Mouse (Mus musculus) forebrain, embryonic 13.5 days (tissue): ENCODE results near the gene Bbc3. TPM values are rescaled to one million over a fixed set of nuclear protein-coding genes. Genes with fewer than 3 reads are reported as not detected.
"Not testable (repeated sequence)": the region's sequence is repeated elsewhere in the genome, so short reads cannot be mapped to it uniquely, and the experiment has no call there.

Source experiments
- ATAC-seq: fragments of 200-750 bp; cut with Nextera tagmentation; 2 replicates; pipeline ENCODE4 v1.8.0; 2017
- H3K27ac ChIP-seq: fragments of 300-500 bp; sonication (generic); 2 replicates; pipeline ENCODE4 v1.5.1; 2015; ENCODE audit warnings: inconsistent platforms, mild to moderate bottlenecking, moderate library complexity
- H3K27me3 ChIP-seq: fragments of 300-500 bp; sonication (generic); 2 replicates; pipeline ENCODE4 v1.6.1; 2015; ENCODE audit warnings: mild to moderate bottlenecking, inconsistent platforms
- H3K36me3 ChIP-seq: fragments of 300-500 bp; sonication (generic); 2 replicates; pipeline ENCODE4 v1.6.1; 2015; ENCODE audit warnings: mild to moderate bottlenecking, inconsistent platforms; ENCODE audit not compliant: poor library complexity, severe bottlenecking
- H3K4me1 ChIP-seq: fragments of 300-500 bp; sonication (generic); 2 replicates; pipeline ENCODE4 v1.6.1; 2015; ENCODE audit warnings: inconsistent platforms
- H3K4me2 ChIP-seq: fragments of 300-500 bp; sonication (generic); 2 replicates; pipeline ENCODE4 v1.6.1; 2015; ENCODE audit warnings: inconsistent platforms, mild to moderate bottlenecking, moderate library complexity
- H3K4me3 ChIP-seq: fragments of 300-500 bp; sonication (generic); 2 replicates; pipeline ENCODE4 v1.5.1; 2015; ENCODE audit warnings: mild to moderate bottlenecking, inconsistent platforms
- H3K9ac ChIP-seq: fragments of 300-500 bp; sonication (generic); 2 replicates; pipeline ENCODE4 v1.6.1; 2015; ENCODE audit warnings: mild to moderate bottlenecking, inconsistent platforms
- H3K9me3 ChIP-seq: fragments of 300-500 bp; sonication (generic); replicated peaks from 2 replicates; pipeline ENCODE4 v1.6.1; 2016; ENCODE audit warnings: inconsistent platforms
- whole genome bisulfite sequencing: fragments of 180-500 bp; shearing (Covaris S2); methylation state at CpG from one replicate; pipeline ENCODE4 v1.1.7; 2015; 5-methylcytosine and 5-hydroxymethylcytosine counted together
- polyA plus RNA-seq: library from polyadenylated mRNA; unstranded; fragments of >200 nt; fragmentation: Nextera tagmentation; extraction: Ambion mirVana; gene quantifications from 2 replicates; pipeline ENCODE4 v1.2.1, GENCODE M21; 2015

Bbc3 gene
- polyA plus RNA-seq, 1 experiment from 2014 or later = 12.2 TPM

DNA sequence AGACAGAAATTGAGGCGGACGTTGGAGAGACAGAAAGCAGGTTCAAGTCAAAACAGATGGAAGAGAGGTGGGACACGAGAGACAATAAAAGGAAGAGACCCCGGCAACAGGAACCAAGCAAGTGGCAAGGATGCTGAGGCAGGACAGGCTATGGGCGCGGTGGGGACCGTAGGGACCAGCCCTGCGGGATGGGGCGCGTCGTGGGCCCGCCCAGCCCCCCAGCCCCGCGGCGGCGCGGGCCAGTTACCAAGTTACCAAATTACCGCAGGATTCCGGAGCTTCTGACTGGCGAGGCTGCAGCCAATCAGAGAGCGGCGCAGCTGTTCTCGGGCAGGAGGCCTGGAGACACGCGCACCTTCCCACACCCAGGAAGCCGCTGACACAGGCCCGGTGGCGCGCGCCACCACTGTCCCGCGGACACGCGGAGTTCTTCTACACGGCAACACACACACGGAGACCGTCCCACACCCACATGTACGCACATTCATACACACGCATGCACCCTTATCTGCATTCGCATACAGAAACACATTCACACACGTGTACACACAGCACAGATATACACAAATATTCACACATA, 12.8 kb upstream of the Bbc3 start:
- peak overlapping the region; percentile 63 for H3K27ac ChIP-seq
- H3K4me2 ChIP-seq = peak overlapping the region; percentile 96
- H3K4me3 ChIP-seq = peak overlapping the region; percentile 53
- no peaks in the 10 kb centered on the region for H3K27me3 ChIP-seq
- H3K9me3 ChIP-seq = no peaks in the 10 kb centered on the region
- WGBS = 2% methylated on average over 41 of the region's 41 CpGs
- H3K36me3 ChIP-seq = no peaks in the 10 kb centered on the region
- H3K4me1 ChIP-seq = peaks cover 39% of the 10 kb centered on the region
- peak; percentile 44 for ATAC-seq
- H3K9ac ChIP-seq = peak overlapping the region; percentile 50

- H3K9ac ChIP-seq = no peak overlapping the region
- no peaks in the 10 kb centered on the region for H3K36me3 ChIP-seq
- H3K4me3 ChIP-seq = peak overlapping the region; percentile 53; the same call in 1 of the 2 replicates
- no peak overlapping the region for H3K27ac ChIP-seq
- H3K4me1 ChIP-seq = peaks cover 39% of the 10 kb centered on the region
- no peak for ATAC-seq
- no peaks in the 10 kb centered on the region for H3K9me3 ChIP-seq
- H3K27me3 ChIP-seq = no peaks in the 10 kb centered on the region
- H3K4me2 ChIP-seq = peak overlapping the region; percentile 96
- 25% methylated on average over 2 of the region's 2 CpGs for WGBS
Measured at GRCm38 (mm10) chr7:16296146-16296545, 12.0 kb upstream of the Bbc3 start.

- no peaks in the 10 kb centered on the region for H3K9me3 ChIP-seq
- ATAC-seq = no peak
- H3K4me2 ChIP-seq = peak overlapping the region; percentile 96
- no peaks in the 10 kb centered on the region for H3K27me3 ChIP-seq
- no peaks in the 10 kb centered on the region for H3K36me3 ChIP-seq
- H3K9ac ChIP-seq = peak overlapping the region; percentile 58
- peaks cover 39% of the 10 kb centered on the region for H3K4me1 ChIP-seq
- WGBS = under 1% methylated on average over 15 of the region's 22 CpGs
- H3K27ac ChIP-seq = no peak overlapping the region
- H3K4me3 ChIP-seq = peak overlapping the region; percentile 39
Measured at GRCm38 (mm10) chr7:16296766-16297390, 11.3 kb upstream of the Bbc3 start.

DNA sequence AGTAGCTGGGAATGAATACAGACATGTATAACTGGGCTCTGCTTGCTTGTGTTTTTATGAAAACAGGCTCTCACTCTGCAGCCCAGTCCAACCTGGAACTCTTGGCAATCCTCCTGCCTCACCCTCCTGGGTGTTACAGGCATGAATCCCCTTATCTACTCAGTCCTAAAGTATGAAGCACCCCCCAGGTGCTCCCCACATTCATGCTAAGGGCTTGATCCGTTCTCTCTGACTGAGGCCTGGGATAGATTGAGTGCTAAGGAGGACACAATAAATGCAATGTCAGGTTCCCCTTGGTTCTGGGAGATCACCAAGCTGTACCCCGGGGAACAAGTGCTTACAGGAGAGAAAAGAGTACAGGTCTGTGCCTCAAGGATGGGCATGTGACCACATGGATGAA, 10.6 kb upstream of the Bbc3 start:
- Histone ChIP-seq H3K9ac (no peak overlapping the region), H3K36me3 (no peaks in the 10 kb centered on the region), H3K4me1 (peaks cover 39% of the 10 kb centered on the region), H3K4me2 (0 out of 2 replicates have a peak overlapping the region, but pooled peaks have one; percentile 96), H3K27ac (no peak overlapping the region), H3K27me3 (no peaks in the 10 kb centered on the region), H3K4me3 (peak overlapping the region; percentile 39; the same call in 1 of the 2 replicates), H3K9me3 (no peaks in the 10 kb centered on the region)
- 56% methylated on average over 2 of the region's 2 CpGs for WGBS
- ATAC-seq = no peak

- ATAC-seq = no peak
- Histone ChIP-seq H3K27me3 (no peaks in the 10 kb centered on the region), H3K27ac (peak overlapping the region; percentile 35; the same call in 1 of the 2 replicates), H3K9me3 (no peaks in the 10 kb centered on the region), H3K4me1 (peaks cover 39% of the 10 kb centered on the region), H3K36me3 (no peaks in the 10 kb centered on the region), H3K9ac (peak overlapping the region; percentile 65), H3K4me3 (peak overlapping the region; percentile 50), H3K4me2 (peak overlapping the region; percentile 87)
- WGBS = 77% methylated on average over 5 of the region's 5 CpGs
Measured at GRCm38 (mm10) chr7:16298927-16299326, 9.3 kb upstream of the Bbc3 start.

GRCm38 (mm10) chr7:16299419-16300035, 8.7 kb upstream of the Bbc3 start:
- no peaks in the 10 kb centered on the region for H3K36me3 ChIP-seq
- peak; percentile 95 for ATAC-seq
- H3K4me1 ChIP-seq = peaks cover 39% of the 10 kb centered on the region
- no peaks in the 10 kb centered on the region for H3K27me3 ChIP-seq
- H3K9me3 ChIP-seq = no peaks in the 10 kb centered on the region
- H3K4me2 ChIP-seq = peak overlapping the region; percentile 87
- H3K4me3 ChIP-seq = peak overlapping the region; percentile 50
- H3K9ac ChIP-seq = peak overlapping the region; percentile 65
- under 1% methylated on average over 52 of the region's 52 CpGs for WGBS
- H3K27ac ChIP-seq = peak overlapping the region; percentile 61

- not testable (repeated sequence) for H3K4me3 ChIP-seq, ATAC-seq, H3K9ac ChIP-seq, H3K4me2 ChIP-seq, H3K36me3 ChIP-seq, H3K27ac ChIP-seq, H3K9me3 ChIP-seq
- 72% methylated on average over 6 of the region's 6 CpGs for WGBS
- Histone ChIP-seq H3K27me3 (peaks cover 17% of the 10 kb centered on the region), H3K4me1 (peaks cover 34% of the 10 kb centered on the region)
Measured at GRCm38 (mm10) chr7:16307141-16307540, 1.1 kb upstream of the Bbc3 start.

DNA sequence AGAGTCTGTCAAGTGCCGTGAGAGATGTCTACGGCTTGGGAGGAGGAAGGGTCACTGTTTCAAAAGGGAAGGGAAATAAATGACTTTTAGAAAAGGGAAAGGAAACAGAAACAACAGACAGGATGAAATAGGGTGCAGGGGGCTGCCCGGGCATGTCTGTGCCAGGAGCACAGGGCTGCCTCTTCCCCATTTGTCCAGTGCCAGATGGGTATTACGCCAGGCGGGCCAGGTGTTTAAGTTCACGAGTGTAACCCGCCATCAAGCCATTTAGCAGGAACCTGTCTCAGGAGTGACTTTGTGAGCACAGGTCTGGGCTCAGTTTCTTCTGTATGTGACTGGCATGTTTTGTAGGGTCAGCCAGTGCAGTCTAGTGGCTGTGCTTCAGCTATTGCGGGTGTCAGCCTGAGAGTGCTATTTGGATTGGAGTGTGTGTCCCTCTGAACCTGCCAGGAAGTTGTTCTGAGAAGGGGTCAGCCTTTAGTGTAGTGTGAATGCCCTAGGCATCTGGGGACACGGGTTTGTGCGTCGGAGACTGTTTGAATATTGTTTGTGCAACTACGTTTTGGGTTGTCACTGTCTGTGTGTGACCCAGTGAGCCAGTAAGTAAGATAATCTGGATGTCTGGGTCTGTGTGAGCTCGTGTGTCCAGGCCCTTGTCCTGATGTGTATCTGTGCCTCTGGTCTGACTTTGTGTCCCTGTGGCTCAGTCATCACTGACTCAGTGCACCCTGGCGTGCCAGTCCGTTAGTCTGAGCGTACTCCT, 543 bp downstream of the Bbc3 start:
- H3K4me3 ChIP-seq = peak overlapping the region; percentile 70
- peak overlapping the region; percentile 71 for H3K9ac ChIP-seq
- H3K9me3 ChIP-seq = no peaks in the 10 kb centered on the region
- WGBS = 40% methylated on average over 16 of the region's 16 CpGs
- no peaks in the 10 kb centered on the region for H3K36me3 ChIP-seq
- ATAC-seq = no peak
- H3K4me1 ChIP-seq = peaks cover 49% of the 10 kb centered on the region
- H3K4me2 ChIP-seq = peak overlapping the region; percentile 97
- H3K27ac ChIP-seq = no peak overlapping the region
- peaks cover 23% of the 10 kb centered on the region for H3K27me3 ChIP-seq

GRCm38 (mm10) chr7:16309318-16310019, 1.3 kb downstream of the Bbc3 start:
- H3K36me3 ChIP-seq = no peaks in the 10 kb centered on the region
- WGBS = under 1% methylated on average over 51 of the region's 61 CpGs
- H3K4me1 ChIP-seq = peaks cover 54% of the 10 kb centered on the region
- H3K4me3 ChIP-seq = peak overlapping the region; percentile 70
- peak overlapping the region; percentile 97 for H3K4me2 ChIP-seq
- peak; percentile 39 for ATAC-seq
- H3K9me3 ChIP-seq = no peaks in the 10 kb centered on the region
- no peak overlapping the region for H3K27ac ChIP-seq
- H3K27me3 ChIP-seq = peaks cover 23% of the 10 kb centered on the region
- H3K9ac ChIP-seq = peak overlapping the region; percentile 71

- Histone ChIP-seq H3K9me3 (no peaks in the 10 kb centered on the region), H3K27me3 (peaks cover 23% of the 10 kb centered on the region), H3K9ac (peak overlapping the region; percentile 71), H3K36me3 (no peaks in the 10 kb centered on the region), H3K4me1 (peaks cover 57% of the 10 kb centered on the region), H3K27ac (peak overlapping the region; percentile 54), H3K4me2 (peak overlapping the region; percentile 97), H3K4me3 (peak overlapping the region; percentile 70)
- WGBS = 0% methylated on average over 30 of the region's 56 CpGs
- ATAC-seq = peak; percentile 11
Measured at GRCm38 (mm10) chr7:16310020-16310520, 1.9 kb downstream of the Bbc3 start.
